Mouse (Mus musculus) liver, embryonic 12.5 days (tissue): Measurements from ENCODE around the gene Enpp3. TPM values are rescaled to one million over a fixed set of nuclear protein-coding genes. Genes with fewer than 3 reads are reported as not detected.

Source experiments
- ATAC-seq: fragments of 200-750 bp; cut with Nextera tagmentation; 2 replicates; pipeline ENCODE4 v1.8.0; 2017; ENCODE audit warnings: moderate number of reproducible peaks, mild to moderate bottlenecking, moderate library complexity
- H3K27ac ChIP-seq: fragments of 300-500 bp; sonication (generic); 2 replicates; pipeline ENCODE4 v1.5.1; 2016; ENCODE audit warnings: mild to moderate bottlenecking
- H3K27me3 ChIP-seq: fragments of 300-500 bp; sonication (generic); replicated peaks from 2 replicates; pipeline ENCODE4 v1.6.1; 2016; ENCODE audit warnings: mild to moderate bottlenecking, moderate library complexity
- H3K36me3 ChIP-seq: fragments of 300-500 bp; sonication (generic); 2 replicates; pipeline ENCODE4 v1.6.1; 2016; ENCODE audit warnings: mild to moderate bottlenecking, moderate library complexity
- H3K4me1 ChIP-seq: fragments of 300-500 bp; sonication (generic); 2 replicates; pipeline ENCODE4 v1.6.1; 2016
- H3K4me2 ChIP-seq: fragments of 300-500 bp; sonication (generic); 2 replicates; pipeline ENCODE4 v1.6.1; 2016; ENCODE audit warnings: mild to moderate bottlenecking, moderate library complexity
- H3K4me3 ChIP-seq: fragments of 300-500 bp; sonication (generic); 2 replicates; pipeline ENCODE4 v1.5.1; 2016; ENCODE audit warnings: mild to moderate bottlenecking, moderate library complexity
- H3K9ac ChIP-seq: fragments of 300-500 bp; sonication (generic); 2 replicates; pipeline ENCODE4 v1.6.1; 2016; ENCODE audit warnings: mild to moderate bottlenecking, moderate library complexity
- H3K9me3 ChIP-seq: fragments of 300-500 bp; sonication (generic); replicated peaks from 2 replicates; pipeline ENCODE4 v1.6.1; 2016; ENCODE audit warnings: mild to moderate bottlenecking, moderate library complexity
- WGBS: fragments of 180-500 bp; shearing (Covaris S2); methylation state at CpG from one replicate; pipeline ENCODE4 v1.1.7; 2016; ENCODE audit not compliant: insufficient replicate concordance; 5-methylcytosine and 5-hydroxymethylcytosine counted together
- polyA plus RNA-seq: library from polyadenylated mRNA; unstranded; fragments of >200 nt; fragmentation: Nextera tagmentation; extraction: Ambion mirVana; gene quantifications from 2 replicates; pipeline ENCODE4 v1.2.1, GENCODE M21; 2016

The Enpp3 gene
- polyA plus RNA-seq, 1 experiment from 2014 or later: 1.3 TPM

- H3K9me3 ChIP-seq: peaks cover 6% of the 10 kb centered on the region; the same call in 1 of the 2 replicates
- H3K4me3 ChIP-seq: no peak overlapping the region
- no peak for ATAC-seq
- H3K27me3 ChIP-seq: no peaks in the 10 kb centered on the region
- 46% methylated on average over 4 of the region's 4 CpGs for WGBS
- H3K4me2 ChIP-seq: no peak overlapping the region
- H3K36me3 ChIP-seq: no peaks in the 10 kb centered on the region
- peaks cover 13% of the 10 kb centered on the region for H3K4me1 ChIP-seq
- no peak overlapping the region for H3K9ac ChIP-seq
- no peak overlapping the region for H3K27ac ChIP-seq
These were observed 7.8 kb downstream of the Enpp3 start for GRCm38 (mm10) chr10:24834634-24835371.

- H3K4me2 ChIP-seq: no peak overlapping the region
- H3K27me3 ChIP-seq: no peaks in the 10 kb centered on the region
- H3K9me3 ChIP-seq: no peaks in the 10 kb centered on the region
- no peaks in the 10 kb centered on the region for H3K36me3 ChIP-seq
- 77% methylated on average over 9 of the region's 9 CpGs for WGBS
- no peak overlapping the region for H3K27ac ChIP-seq
- peaks cover 38% of the 10 kb centered on the region for H3K4me1 ChIP-seq
- no peak overlapping the region for H3K4me3 ChIP-seq
- no peak for ATAC-seq
- H3K9ac ChIP-seq: no peak overlapping the region
These were observed 10.3 kb downstream of the Enpp3 start for GRCm38 (mm10) chr10:24832306-24832705.

GRCm38 (mm10) chr10:24831377-24832095 lies 11.1 kb downstream of the Enpp3 start:
- no peaks in the 10 kb centered on the region for H3K27me3 ChIP-seq
- peaks cover 45% of the 10 kb centered on the region for H3K4me1 ChIP-seq
- no peak overlapping the region for H3K4me3 ChIP-seq
- ATAC-seq: no peak
- H3K4me2 ChIP-seq: no peak overlapping the region
- H3K9me3 ChIP-seq: no peaks in the 10 kb centered on the region
- H3K9ac ChIP-seq: no peak overlapping the region
- no peaks in the 10 kb centered on the region for H3K36me3 ChIP-seq
- WGBS: 53% methylated on average over 14 of the region's 15 CpGs
- H3K27ac ChIP-seq: no peak overlapping the region

- no peak for ATAC-seq
- WGBS: 71% methylated on average over 5 of the region's 5 CpGs
These were observed 12.2 kb downstream of the Enpp3 start for GRCm38 (mm10) chr10:24830448-24830847.

GRCm38 (mm10) chr10:24828136-24828535 lies 14.5 kb downstream of the Enpp3 start:
- Histone ChIP-seq H3K4me1 (peaks cover 69% of the 10 kb centered on the region), H3K9me3 (no peaks in the 10 kb centered on the region), H3K9ac (no peak overlapping the region), H3K36me3 (no peaks in the 10 kb centered on the region), H3K4me3 (no peak overlapping the region), H3K27ac (peak overlapping the region; percentile 74), H3K4me2 (peak overlapping the region; percentile 46), H3K27me3 (no peaks in the 10 kb centered on the region)
- ATAC-seq: peak; percentile 89
- WGBS: 59% methylated on average over 4 of the region's 4 CpGs

More at GRCm38 (mm10) chr10:24830448-24830847, 12.2 kb downstream of the Enpp3 start:
- H3K27ac ChIP-seq: no peak overlapping the region
- H3K4me2 ChIP-seq: no peak overlapping the region
- H3K27me3 ChIP-seq: no peaks in the 10 kb centered on the region
- peaks cover 55% of the 10 kb centered on the region for H3K4me1 ChIP-seq
- H3K36me3 ChIP-seq: no peaks in the 10 kb centered on the region
- no peak overlapping the region for H3K4me3 ChIP-seq
- H3K9me3 ChIP-seq: no peaks in the 10 kb centered on the region
- H3K9ac ChIP-seq: no peak overlapping the region

GRCm38 (mm10) chr10:24826130-24826529 lies 16.5 kb downstream of the Enpp3 start:
- 55% methylated on average over 6 of the region's 6 CpGs for WGBS
- H3K4me1 ChIP-seq: peaks cover 84% of the 10 kb centered on the region

GRCm38 (mm10) chr10:24825456-24826081 lies 17.1 kb downstream of the Enpp3 start:
- ATAC-seq: no peak
- H3K27ac ChIP-seq: peak overlapping the region; percentile 43

More at GRCm38 (mm10) chr10:24826130-24826529, 16.5 kb downstream of the Enpp3 start:
- Histone ChIP-seq H3K4me3 (no peak overlapping the region), H3K9ac (no peak overlapping the region), H3K4me2 (no peak overlapping the region), H3K27me3 (no peaks in the 10 kb centered on the region), H3K27ac (0 out of 2 replicates have a peak overlapping the region, but pooled peaks have one; percentile 43), H3K36me3 (no peaks in the 10 kb centered on the region), H3K9me3 (no peaks in the 10 kb centered on the region)
- ATAC-seq: no peak

GRCm38 (mm10) chr10:24824621-24825020 lies 18.0 kb downstream of the Enpp3 start:
- H3K27me3 ChIP-seq: 0 out of 2 replicates have a peak, but pooled peaks cover under 1% of the 10 kb centered on the region
- H3K27ac ChIP-seq: 0 out of 2 replicates have a peak overlapping the region, but pooled peaks have one; percentile 26
- no peak overlapping the region for H3K9ac ChIP-seq
- ATAC-seq: no peak
- 84% methylated on average over 8 of the region's 8 CpGs for WGBS
- H3K4me2 ChIP-seq: no peak overlapping the region
- H3K36me3 ChIP-seq: no peaks in the 10 kb centered on the region
- H3K4me1 ChIP-seq: peaks cover 75% of the 10 kb centered on the region
- H3K9me3 ChIP-seq: no peaks in the 10 kb centered on the region
- no peak overlapping the region for H3K4me3 ChIP-seq

More at GRCm38 (mm10) chr10:24825456-24826081, 17.1 kb downstream of the Enpp3 start:
- Histone ChIP-seq H3K4me2 (no peak overlapping the region), H3K36me3 (no peaks in the 10 kb centered on the region), H3K9ac (no peak overlapping the region), H3K4me3 (no peak overlapping the region), H3K4me1 (peaks cover 82% of the 10 kb centered on the region), H3K27me3 (no peaks in the 10 kb centered on the region), H3K9me3 (no peaks in the 10 kb centered on the region)
- 70% methylated on average over 7 of the region's 7 CpGs for WGBS

- Histone ChIP-seq H3K27me3 (0 out of 2 replicates have a peak, but pooled peaks cover 3% of the 10 kb centered on the region), H3K4me2 (peak overlapping the region; percentile 41), H3K9ac (no peak overlapping the region), H3K27ac (peak overlapping the region; percentile 67), H3K4me1 (peaks cover 68% of the 10 kb centered on the region), H3K4me3 (no peak overlapping the region), H3K9me3 (no peaks in the 10 kb centered on the region), H3K36me3 (no peaks in the 10 kb centered on the region)
- WGBS: 63% methylated on average over 16 of the region's 16 CpGs
- ATAC-seq: peak; percentile 66
These were observed 18.7 kb downstream of the Enpp3 start for GRCm38 (mm10) chr10:24823697-24824535.

GRCm38 (mm10) chr10:24823265-24823664 lies 19.4 kb downstream of the Enpp3 start:
- ATAC-seq: peak; percentile 81
- Histone ChIP-seq H3K27ac (peak overlapping the region; percentile 67), H3K36me3 (no peaks in the 10 kb centered on the region), H3K9me3 (no peaks in the 10 kb centered on the region), H3K4me1 (peaks cover 62% of the 10 kb centered on the region), H3K9ac (no peak overlapping the region), H3K27me3 (0 out of 2 replicates have a peak, but pooled peaks cover 3% of the 10 kb centered on the region), H3K4me3 (no peak overlapping the region), H3K4me2 (peak overlapping the region; percentile 41)
- WGBS: 27% methylated on average over 1 of the region's 1 CpGs

- Histone ChIP-seq H3K9ac (no peak overlapping the region), H3K36me3 (no peaks in the 10 kb centered on the region), H3K9me3 (no peaks in the 10 kb centered on the region), H3K4me3 (no peak overlapping the region), H3K27me3 (0 out of 2 replicates have a peak, but pooled peaks cover 3% of the 10 kb centered on the region), H3K27ac (peak overlapping the region; percentile 75; the same call in 1 of the 2 replicates), H3K4me2 (no peak overlapping the region), H3K4me1 (peaks cover 57% of the 10 kb centered on the region)
- no peak for ATAC-seq
- 62% methylated on average over 1 of the region's 1 CpGs for WGBS
These were observed 19.8 kb downstream of the Enpp3 start for GRCm38 (mm10) chr10:24822842-24823241.
